Mouse (Mus musculus) heart, adult 2 months (tissue): Measurements from ENCODE around the gene Nsmce4a. TPM values are rescaled to one million over a fixed set of nuclear protein-coding genes. Genes with fewer than 3 reads are reported as not detected.

Experiments used
- DNase-seq, 2 experiments: peaks; one replicate each; pipeline ENCODE4 v3.0.0; 2021
- H3K27ac ChIP-seq: fragments of 200-600 bp; 2 replicates; pipeline ENCODE4 v1.8.1; 2022
- H3K27me3 ChIP-seq: fragments of 200-500 bp; 2 replicates; pipeline ENCODE4 v1.6.1; 2012; ENCODE audit warnings: mild to moderate bottlenecking, low read length, inconsistent platforms, mixed read lengths; ENCODE audit not compliant: control insufficient read depth, insufficient read depth
- H3K36me3 ChIP-seq: fragments of 200-500 bp; 2 replicates; pipeline ENCODE4 v1.6.1; 2012; ENCODE audit warnings: low read length, inconsistent platforms; ENCODE audit not compliant: control insufficient read depth, insufficient read depth
- H3K4me1 ChIP-seq: fragments of 200-500 bp; 2 replicates; pipeline ENCODE4 v1.6.1; 2011; ENCODE audit warnings: low read length; ENCODE audit not compliant: control insufficient read depth, insufficient read depth
- H3K4me3 ChIP-seq: fragments of 200-600 bp; 2 replicates; pipeline ENCODE4 v1.8.1; 2022
- H3K79me2 ChIP-seq: fragments of 200-500 bp; replicated peaks from 2 replicates; pipeline ENCODE4 v1.6.1; 2012; ENCODE audit warnings: mild to moderate bottlenecking, inconsistent platforms, low read length, moderate library complexity, mixed read lengths; ENCODE audit not compliant: control insufficient read depth, insufficient read depth
- H3K9ac ChIP-seq: fragments of 200-500 bp; 2 replicates; pipeline ENCODE4 v1.6.1; 2012; ENCODE audit warnings: low read depth, mild to moderate bottlenecking, control low read depth, inconsistent platforms, low read length, mixed read lengths
- CTCF ChIP-seq: fragments of 200-600 bp; IDR thresholded peaks from 2 replicates; pipeline ENCODE4 v1.8.1; 2022; ENCODE audit warnings: antibody characterized with exemption, mild to moderate bottlenecking, moderate library complexity
- EP300 ChIP-seq: fragments of 200-500 bp; IDR thresholded peaks from 2 replicates; pipeline ENCODE4 v1.6.1; 2011; ENCODE audit warnings: low read depth, low read length, control low read depth; ENCODE audit not compliant: insufficient read depth
- POLR2A ChIP-seq: fragments of 200-500 bp; IDR thresholded peaks from 2 replicates; pipeline ENCODE4 v1.6.1; 2011; ENCODE audit warnings: mild to moderate bottlenecking, low read depth, low read length, control low read depth; ENCODE audit not compliant: insufficient read depth
- WGBS: fragments of 180-500 bp; shearing (Covaris S2); methylation state at CpG from one replicate; pipeline ENCODE4 v1.1.7; 2018; 5-methylcytosine and 5-hydroxymethylcytosine counted together
- intact Hi-C: fragments of 180-260 bp; cut with DNase I; formaldehyde crosslinking; loops from one replicate; pipeline ENCODE4 v1.15.1; 2025
- polyA plus RNA-seq: library from polyadenylated mRNA; depleted of rRNA; stranded (reverse); fragments of >200 nt; gene quantifications from 2 replicates; pipeline ENCODE4 v1.2.3, GENCODE M21; 2012; rRNA removed
- total RNA-seq, 2 experiments: library from RNA; stranded (reverse); gene quantifications; 2 replicates each; pipeline ENCODE4 v1.2.3; 2021

Nsmce4a gene
- total and polyA plus RNA-seq, 3 experiments, result 20.0 to 46.0 (median 38.6) TPM

- no peak overlapping the region for H3K9ac ChIP-seq
- intact Hi-C loops, result no loop called here
- no peak overlapping the region for H3K27ac ChIP-seq
- no peak overlapping the region for H3K4me3 ChIP-seq
- no peaks in the 10 kb centered on the region for H3K79me2 ChIP-seq
- 55% methylated on average over 3 of the region's 3 CpGs for WGBS
- TF ChIP-seq EP300 (no peak), POLR2A (no peak), CTCF (no peak)
- no peaks in the 10 kb centered on the region; the same call in none of the 2 replicates for H3K4me1 ChIP-seq
- no peak for DNase-seq
- no peaks in the 10 kb centered on the region for H3K27me3 ChIP-seq
- H3K36me3 ChIP-seq, result peaks cover 8% of the 10 kb centered on the region
Measured at GRCm38 (mm10) chr7:130493346-130493745, 79.6 kb downstream of the Nsmce4a start.

- no peaks in the 10 kb centered on the region; the same call in none of the 2 replicates for H3K4me1 ChIP-seq
Measured at GRCm38 (mm10) chr7:130492026-130492425, 80.9 kb downstream of the Nsmce4a start.

More at GRCm38 (mm10) chr7:130492026-130492425, 80.9 kb downstream of the Nsmce4a start:
- Histone ChIP-seq H3K27ac (no peak overlapping the region), H3K9ac (no peak overlapping the region), H3K79me2 (no peaks in the 10 kb centered on the region), H3K4me3 (no peak overlapping the region), H3K36me3 (peaks cover 5% of the 10 kb centered on the region), H3K27me3 (no peaks in the 10 kb centered on the region)
- DNase-seq, result no peak
- TF ChIP-seq EP300 (no peak), POLR2A (no peak), CTCF (no peak)
- intact Hi-C loops, result no loop called here

Other genes with a start within 250 kb of the Nsmce4a start
- 10 to 100 TPM; 34.1 to 34.9 TPM for gene Ate1, start 52.7 kb downstream of the Nsmce4a start, total RNA-seq
- 8.9 and 18.1 TPM in 2 replicates for gene Ate1, start 52.7 kb downstream of the Nsmce4a start, polyA plus RNA-seq
- gene Tacc2, start 4.3 kb upstream of the Nsmce4a start, total RNA-seq, result 100 to 1,000 TPM; 339 to 480 TPM
- 117 and 163 TPM in 2 replicates for gene Tacc2, start 4.3 kb upstream of the Nsmce4a start, polyA plus RNA-seq
- gene Btbd16, start 201.0 kb upstream of the Nsmce4a start, total RNA-seq, result not detected
- gene Btbd16, start 201.0 kb upstream of the Nsmce4a start, polyA plus RNA-seq, result 0.18 and 0.20 TPM in 2 replicates